Mouse (Mus musculus) frontal cortex, postnatal 14 days (tissue): ENCODE results near the gene Hnrnpul1.

Source experiments
- DNase-seq, 2 experiments: peaks; one replicate each; pipeline ENCODE4 v3.0.0; 2022; ENCODE audit warnings: low spot score in 2 of 2

Gene Hnrnpul1

GRCm38 (mm10) chr7:25689603-25690021, 64.9 kb downstream of the Hnrnpul1 start:
- no peak for DNase-seq

GRCm38 (mm10) chr7:25688810-25689586, 65.6 kb downstream of the Hnrnpul1 start:
- DNase-seq, result no peak

GRCm38 (mm10) chr7:25687811-25688401, 66.7 kb downstream of the Hnrnpul1 start:
- DNase-seq, result no peak

- no peak for DNase-seq
These were observed 67.7 kb downstream of the Hnrnpul1 start, which contains the start of gene Tgfb1 for GRCm38 (mm10) chr7:25686680-25687531. Gene Tgfb1 (plus strand): TSS chr7:25687002.

DNA sequence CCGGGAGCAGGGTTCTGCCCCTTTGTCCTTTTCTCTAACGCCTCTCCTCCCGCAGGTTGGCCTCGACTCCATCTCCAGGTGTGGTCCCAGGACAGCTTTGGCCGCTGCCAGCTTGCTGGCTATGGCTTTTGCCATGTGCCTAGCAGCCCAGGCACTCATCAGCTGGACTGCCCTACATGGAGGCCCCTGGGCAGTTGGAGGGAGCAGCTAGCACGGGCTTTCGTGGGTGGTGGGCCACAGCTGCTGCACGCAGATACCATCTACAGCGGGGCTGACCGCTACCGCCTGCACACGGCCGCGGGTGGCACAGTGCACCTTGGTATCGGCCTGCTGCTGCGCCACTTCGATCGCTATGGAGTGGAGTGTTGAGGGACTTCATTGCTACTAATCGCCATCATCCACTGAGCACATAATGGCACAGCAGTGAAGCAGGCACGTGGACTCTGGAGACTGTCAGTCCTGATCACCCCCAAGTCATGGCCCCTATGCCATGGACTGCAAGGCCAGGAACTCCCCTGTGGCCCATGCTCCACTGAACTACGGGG, 68.6 kb downstream of the Hnrnpul1 start:
- DNase-seq, result no peak

DNA sequence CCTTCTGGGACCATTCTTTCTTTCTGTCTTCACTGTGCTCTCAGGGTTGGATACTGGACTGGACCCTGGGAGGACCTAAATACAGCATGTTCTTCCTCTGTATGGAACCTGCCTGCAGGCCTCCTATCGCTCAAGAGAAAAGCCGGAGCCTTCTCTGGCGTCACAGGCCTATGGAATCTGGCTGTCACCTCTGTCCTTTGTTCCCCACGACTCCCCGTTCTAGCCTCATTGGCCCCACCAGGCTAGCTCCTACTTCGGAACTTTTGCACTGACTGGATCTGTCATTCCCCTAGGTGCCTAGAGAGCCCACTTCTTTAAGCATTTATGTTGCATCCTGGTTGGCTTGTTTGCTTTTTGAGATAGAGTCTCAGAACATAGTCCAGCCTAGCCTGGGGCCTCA, 69.9 kb downstream of the Hnrnpul1 start:
- no peak for DNase-seq

DNA sequence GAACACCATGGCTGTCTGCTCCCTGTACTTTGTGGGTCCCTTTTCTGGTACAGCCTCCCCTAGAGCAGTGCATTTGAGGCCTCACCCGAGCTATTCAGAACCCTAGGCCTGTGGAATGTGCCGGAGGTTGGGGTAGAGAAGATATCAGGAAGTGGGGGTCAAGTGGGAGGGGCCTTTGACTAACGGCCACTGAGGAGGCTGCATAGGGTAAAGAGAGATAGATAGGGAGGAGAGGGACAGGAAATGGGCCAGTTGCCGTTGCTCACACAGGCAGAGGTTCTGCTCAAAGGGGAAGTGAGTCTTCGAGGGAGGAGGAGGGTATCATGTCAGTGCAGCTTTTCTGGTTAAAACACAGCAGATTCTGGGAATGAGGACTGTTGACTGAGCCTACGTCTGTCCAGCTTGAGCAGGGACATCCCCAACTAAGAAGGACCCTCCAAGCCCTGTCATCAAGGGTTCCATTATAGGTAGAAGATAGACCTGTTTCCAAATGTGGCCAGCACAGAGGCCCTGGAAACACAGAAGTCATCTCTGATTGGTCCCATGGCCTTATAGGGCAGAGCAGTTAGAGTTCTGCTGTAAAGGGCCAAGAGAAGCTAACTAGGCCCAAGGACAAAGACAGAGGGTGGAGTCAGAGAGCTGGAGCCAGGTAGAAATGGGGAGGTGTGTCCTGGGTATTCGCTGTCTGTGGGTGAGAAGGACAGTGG, 70.9 kb downstream of the Hnrnpul1 start:
- DNase-seq, result no peak

DNA sequence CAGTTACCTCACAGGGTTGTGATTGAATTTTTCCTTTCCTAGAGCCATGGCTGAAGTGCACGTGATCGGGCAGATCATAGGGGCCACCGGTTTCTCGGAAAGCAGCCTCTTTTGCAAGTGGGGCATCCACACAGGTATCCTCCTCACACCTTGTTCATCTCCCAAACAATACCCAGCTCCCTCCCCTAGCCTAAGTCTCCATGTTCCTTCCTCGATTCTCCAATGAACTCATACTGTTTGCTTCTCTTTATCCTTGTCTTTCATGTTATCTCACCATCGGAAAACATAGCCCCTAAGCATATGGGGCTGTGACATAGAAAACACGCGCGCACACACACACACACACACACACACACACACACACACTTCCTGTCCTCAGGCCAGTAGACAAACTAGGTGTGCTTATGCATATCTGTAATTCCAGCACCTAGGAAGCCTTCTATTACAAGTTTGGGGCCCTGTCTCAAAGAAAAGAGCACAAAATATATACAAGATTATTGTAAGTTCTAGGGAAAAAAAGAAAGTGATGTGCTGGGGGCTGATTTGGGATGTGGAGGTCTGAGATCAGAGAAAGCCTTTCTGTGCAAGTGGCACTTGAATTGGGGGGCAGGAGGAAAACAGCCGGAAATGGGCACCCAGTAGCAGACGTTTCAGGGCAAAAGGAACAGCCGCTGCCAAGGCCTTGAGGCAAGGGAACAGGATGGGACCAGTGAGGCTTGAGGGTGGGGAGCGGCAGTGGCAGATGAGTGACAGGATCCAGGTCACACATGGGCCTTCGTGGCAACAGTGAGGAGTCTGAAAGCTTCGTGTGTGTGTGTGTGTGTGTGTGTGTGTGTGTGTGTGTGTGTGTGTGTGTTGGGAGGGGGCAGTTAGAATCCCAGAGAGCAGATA, 73.0 kb downstream of the Hnrnpul1 start:
- DNase-seq, result no peak

DNA sequence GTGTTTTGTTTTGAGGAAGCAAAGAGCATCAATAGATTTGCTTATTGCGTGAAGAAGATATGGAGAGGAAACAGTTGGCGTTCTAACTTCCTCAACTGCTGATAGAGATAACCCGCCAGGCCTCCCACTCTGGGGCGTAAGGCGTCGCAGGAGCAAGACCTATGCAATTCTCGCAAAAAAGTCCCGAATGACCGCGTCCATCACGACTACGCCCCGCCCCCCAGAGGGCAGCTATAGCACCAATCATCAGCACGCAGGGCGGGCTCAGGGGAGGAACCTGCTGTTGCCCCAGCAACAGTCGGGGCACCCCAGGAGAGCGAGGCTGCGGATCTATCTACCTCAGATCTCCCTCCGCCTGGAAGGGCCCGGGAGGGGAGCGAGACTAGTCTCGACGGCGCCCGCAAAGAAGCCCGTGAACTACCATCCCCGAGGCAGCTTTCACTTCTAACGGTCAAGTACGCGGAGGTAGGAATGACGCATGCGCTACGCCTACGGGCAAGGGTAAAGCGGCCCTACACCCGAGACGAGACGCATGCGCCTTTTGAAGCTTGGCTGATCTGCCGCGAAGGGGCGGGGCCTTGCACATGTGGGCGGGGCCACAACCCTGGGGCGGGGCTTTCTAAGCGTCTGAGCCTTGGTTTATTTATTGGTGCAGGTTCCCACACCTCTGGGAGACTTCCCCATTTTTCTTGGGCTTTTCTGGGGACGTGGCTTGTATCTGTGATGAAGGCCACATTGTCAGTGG, 73.9 kb downstream of the Hnrnpul1 start, which contains the start of gene B9d2:
B9d2 (plus strand) TSS at position 267 of the 745 bp plus-strand sequence.
- DNase-seq, result peak; percentile 93 to 95

- no peak for DNase-seq
These were observed 74.6 kb downstream of the Hnrnpul1 start for GRCm38 (mm10) chr7:25679971-25680370.

- no peak for DNase-seq
These were observed 77.5 kb downstream of the Hnrnpul1 start for GRCm38 (mm10) chr7:25677013-25677412.

DNA sequence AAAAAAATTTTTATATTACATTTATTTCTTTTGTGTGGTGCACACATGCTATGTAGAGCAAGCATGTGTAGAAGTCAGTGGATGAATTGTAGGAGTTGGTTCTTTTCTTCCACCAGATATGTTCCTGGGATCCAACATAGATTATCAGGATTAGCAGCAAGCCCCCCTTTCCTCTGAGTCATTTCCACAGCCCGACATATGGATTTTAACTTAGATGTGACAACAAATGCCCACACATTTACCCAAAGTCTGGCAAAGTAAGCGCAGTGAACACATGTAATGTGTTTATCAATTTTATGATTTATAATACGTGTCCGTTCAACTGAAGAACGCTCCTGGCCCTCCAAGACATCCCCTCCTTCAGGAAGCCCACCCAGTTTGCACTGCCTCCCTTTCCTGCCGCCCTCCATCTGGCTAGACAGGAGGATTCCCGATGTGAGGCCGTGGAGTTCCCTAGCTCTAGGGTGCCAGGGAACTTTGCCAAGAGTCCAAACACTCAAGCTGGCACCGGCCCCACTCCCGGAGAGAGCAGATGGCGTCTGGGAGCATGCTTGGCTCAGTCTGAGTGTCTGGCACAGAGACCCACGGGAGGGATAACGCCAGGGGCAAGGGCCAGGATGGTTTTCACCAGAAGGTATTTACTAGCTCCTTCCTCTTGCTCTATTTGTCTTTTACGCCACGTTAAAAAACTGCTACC, 78.3 kb downstream of the Hnrnpul1 start:
- DNase-seq, result peak; percentile 86

DNA sequence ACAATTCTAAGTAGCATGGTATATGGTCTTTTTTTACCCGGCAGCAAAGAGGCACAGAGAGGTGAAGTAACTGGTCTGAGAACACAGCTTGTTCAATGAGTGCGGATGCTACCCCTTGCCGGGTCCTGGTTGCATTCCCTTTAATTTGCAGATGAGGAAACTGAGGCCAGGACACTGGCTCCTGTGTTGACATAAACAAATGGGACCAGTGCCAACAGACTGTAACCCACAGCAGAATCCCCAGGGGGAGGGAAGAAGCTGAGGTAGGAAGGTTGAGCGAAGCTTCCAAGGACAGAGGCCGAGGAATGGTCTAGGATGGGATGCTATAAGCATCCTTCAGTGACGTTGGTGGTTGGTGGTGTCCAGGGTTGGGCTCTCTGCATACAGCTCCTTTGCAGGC, 79.2 kb downstream of the Hnrnpul1 start:
- no peak for DNase-seq

DNA sequence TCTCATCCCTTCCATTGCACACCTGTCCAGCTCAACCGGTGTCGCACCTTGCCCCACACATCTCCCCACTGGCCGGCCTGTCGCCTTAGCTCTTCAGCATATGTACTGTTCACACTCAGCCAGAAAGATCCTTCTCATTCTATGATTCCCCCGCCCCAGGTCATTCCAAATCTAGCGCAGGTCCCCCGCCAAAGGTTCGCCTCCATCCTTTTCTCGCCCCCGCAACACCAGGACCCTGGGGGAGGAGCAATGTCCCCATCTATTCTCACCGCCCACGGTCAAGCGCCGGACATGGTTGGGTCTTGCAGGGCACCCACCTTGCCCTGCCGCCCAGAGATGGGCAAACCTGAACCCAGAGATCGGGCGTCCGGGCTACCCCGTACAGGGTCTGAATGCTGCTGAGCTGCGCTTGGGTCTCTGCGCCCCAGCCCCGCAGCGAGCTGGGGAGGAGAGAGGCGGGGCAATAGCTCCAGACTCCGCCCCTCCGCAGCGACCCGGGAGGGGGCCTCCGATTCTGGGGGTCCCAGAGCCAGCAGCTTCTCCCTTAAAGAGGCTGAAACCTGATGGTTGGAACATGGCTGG, 79.7 kb downstream of the Hnrnpul1 start, which contains the start of gene Tmem91:
Tmem91 (minus strand) TSS at position 448 of the 582 bp plus-strand sequence.
- DNase-seq, result no peak

GRCm38 (mm10) chr7:25674297-25674696, 80.3 kb downstream of the Hnrnpul1 start:
- no peak for DNase-seq

DNA sequence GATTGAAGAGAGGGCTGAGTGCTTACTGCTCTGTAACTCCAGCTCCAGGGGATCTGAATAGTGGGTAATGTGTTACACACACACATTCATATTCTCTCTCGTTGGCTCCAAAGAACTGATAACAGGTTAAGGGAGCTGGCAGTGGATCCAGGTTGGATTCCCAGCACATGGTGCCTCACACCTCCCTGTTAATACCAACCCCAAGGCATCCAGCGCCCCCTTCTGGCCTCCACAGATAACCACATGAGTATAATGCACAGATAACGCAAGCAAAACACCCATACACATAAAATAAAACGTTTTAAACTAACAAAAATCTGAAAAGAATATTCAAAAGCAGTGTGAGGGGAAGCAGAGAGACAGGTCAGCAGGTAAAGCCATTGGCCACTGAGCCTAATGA, 82.1 kb downstream of the Hnrnpul1 start:
- no peak for DNase-seq

- no peak for DNase-seq
These were observed 82.9 kb downstream of the Hnrnpul1 start for GRCm38 (mm10) chr7:25671686-25672085.
